In the genomic region with DNA sequence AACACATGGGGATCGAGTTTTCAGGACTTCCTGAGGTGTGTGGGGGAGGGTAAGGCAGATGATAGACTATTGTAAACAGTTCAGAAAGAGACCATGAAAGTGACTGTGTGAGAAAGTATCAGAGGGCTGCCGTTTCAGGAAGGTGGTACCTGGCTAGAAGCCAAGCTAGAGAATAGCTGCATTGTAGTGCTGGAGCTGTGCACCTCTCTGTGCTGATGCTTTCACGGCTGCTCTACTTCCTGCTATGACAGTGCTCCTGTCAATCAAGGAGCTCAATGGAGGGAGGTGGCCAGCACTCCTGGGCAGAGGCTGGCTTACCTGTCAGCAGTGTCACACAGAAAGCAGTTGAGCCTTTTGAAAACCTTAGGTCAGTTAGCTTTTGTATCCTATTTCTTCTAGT, we compare ENCODE assay signal across 22 mouse cellular contexts.
DNase-seq lines count a peak whose midpoint lies in the region; ATAC-seq and TF ChIP-seq lines count a peak whose summit lies in the region.
"Had no signal": no experiment of that assay in that cellular context is flagged by ENCODE, and none has a peak within 500 bp of the region (broad histone marks: within the 10 kb centered on the region; RNA-seq: fewer than 3 reads in every experiment).

No protein-coding gene starts in this region.

- ATAC-seq in intestine, embryonic 16.5 days = peak; percentile 69
- ATAC-seq in stomach, postnatal 0 days (ENCODE audit: low FRiP score, low TSS enrichment) = no peak
- no peak for ATAC-seq in neural tube, embryonic 15.5 days (ENCODE audit: low FRiP score)
- ATAC-seq: forebrain, embryonic 15.5 days; inflammation-experienced regulatory T-cells, adult 6 months had no signal

- peaks cover 14% of the 10 kb centered on the region for H3K4me1 ChIP-seq in intestine, embryonic 16.5 days (ENCODE audit: control insufficient read depth, insufficient read depth, low read length)
- H3K4me1 ChIP-seq in stomach, postnatal 0 days (replicated peaks; ENCODE audit: control insufficient read depth, insufficient read depth) = no peaks in the 10 kb centered on the region; the same call in none of the 2 replicates
- 0 out of 2 replicates have a peak, but pooled peaks cover 4% of the 10 kb centered on the region for H3K4me1 ChIP-seq in neural tube, embryonic 15.5 days
- H3K4me1 ChIP-seq: forebrain, embryonic 15.5 days; liver, embryonic 13.5 days had no signal

- no peaks in the 10 kb centered on the region for H3K9me3 ChIP-seq in intestine, embryonic 16.5 days (ENCODE audit: control insufficient read depth, low read length)
- no peaks in the 10 kb centered on the region for H3K9me3 ChIP-seq in stomach, postnatal 0 days (ENCODE audit: control insufficient read depth, low read length)
- H3K9me3 ChIP-seq in neural tube, embryonic 15.5 days (replicated peaks) = no peaks in the 10 kb centered on the region
- H3K9me3 ChIP-seq: embryonic facial prominence, embryonic 13.5 days; forebrain, embryonic 15.5 days; heart, embryonic 12.5 days; hindbrain, embryonic 13.5 days; liver, embryonic 13.5 days; lung, embryonic 15.5 days had no signal

- no peak overlapping the region for H3K4me2 ChIP-seq in intestine, embryonic 16.5 days (ENCODE audit: low read depth, low read length)
- H3K4me2 ChIP-seq in stomach, postnatal 0 days (replicated peaks; ENCODE audit: low read depth) = 0 out of 2 replicates have a peak overlapping the region, but pooled peaks have one; percentile 11
- H3K4me2 ChIP-seq in neural tube, embryonic 15.5 days = no peak overlapping the region
- H3K4me2 ChIP-seq: embryonic facial prominence, embryonic 13.5 days; forebrain, embryonic 15.5 days; heart, embryonic 12.5 days; hindbrain, embryonic 13.5 days; liver, embryonic 13.5 days; lung, embryonic 15.5 days; midbrain, embryonic 11.5 days had no signal

- intact Hi-C loops in heart, postnatal 10 days (cut with DNase I) = no loop called here

- H3K4me3 ChIP-seq in intestine, embryonic 16.5 days (ENCODE audit: low read length) = no peak overlapping the region
- H3K4me3 ChIP-seq in stomach, postnatal 0 days (ENCODE audit: low read depth, low read length) = no peak overlapping the region
- H3K4me3 ChIP-seq in neural tube, embryonic 15.5 days (replicated peaks) = no peak overlapping the region
- H3K4me3 ChIP-seq: embryonic facial prominence, embryonic 13.5 days; forebrain, embryonic 15.5 days; heart, embryonic 12.5 days; hindbrain, embryonic 13.5 days; liver, embryonic 13.5 days; lung, embryonic 15.5 days had no signal

- no peak overlapping the region for H3K27ac ChIP-seq in intestine, embryonic 16.5 days (ENCODE audit: low read length)
- peak overlapping the region; percentile 80 for H3K27ac ChIP-seq in stomach, postnatal 0 days (replicated peaks)
- no peak overlapping the region for H3K27ac ChIP-seq in neural tube, embryonic 15.5 days (replicated peaks)
- H3K27ac ChIP-seq: embryonic facial prominence, embryonic 13.5 days; forebrain, embryonic 15.5 days; hindbrain, embryonic 13.5 days; kidney, postnatal 0 days; liver, embryonic 13.5 days; lung, embryonic 15.5 days; macrophage had no signal

- H3K9ac ChIP-seq in intestine, embryonic 16.5 days (ENCODE audit: low read depth, low read length) = no peak overlapping the region
- H3K9ac ChIP-seq in stomach, postnatal 0 days (ENCODE audit: low read length) = no peak overlapping the region
- H3K9ac ChIP-seq in neural tube, embryonic 15.5 days (replicated peaks) = no peak overlapping the region
- H3K9ac ChIP-seq: embryonic facial prominence, embryonic 13.5 days; forebrain, embryonic 15.5 days; heart, embryonic 12.5 days; hindbrain, embryonic 13.5 days; liver, embryonic 13.5 days; lung, embryonic 15.5 days had no signal

- TF ChIP-seq EP300 in stomach, postnatal 0 days (optimal IDR thresholded peaks at IDR 0.05) = no peak

- H3K27me3 ChIP-seq in intestine, embryonic 16.5 days (replicated peaks; ENCODE audit: control insufficient read depth, insufficient read depth, low read length) = no peaks in the 10 kb centered on the region
- H3K27me3 ChIP-seq in stomach, postnatal 0 days (ENCODE audit: control insufficient read depth, insufficient read depth, low read length) = no peaks in the 10 kb centered on the region
- H3K27me3 ChIP-seq in neural tube, embryonic 15.5 days (replicated peaks) = peaks cover 36% of the 10 kb centered on the region
- H3K27me3 ChIP-seq: CH12.LX; embryonic facial prominence, embryonic 13.5 days; forebrain, embryonic 15.5 days; heart, embryonic 12.5 days; liver, embryonic 13.5 days; lung, embryonic 15.5 days had no signal

- 14% methylated on average over 3 of the region's 3 CpGs for WGBS in intestine, embryonic 16.5 days
- 11% methylated on average over 3 of the region's 3 CpGs for WGBS in stomach, postnatal 0 days
- WGBS in neural tube, embryonic 15.5 days = 34% methylated on average over 3 of the region's 3 CpGs

- no peak for TF ChIP-seq CTCF in stomach, postnatal 0 days (IDR thresholded peaks at IDR 0.05; ENCODE audit: low read depth)

- no peaks in the 10 kb centered on the region for H3K36me3 ChIP-seq in intestine, embryonic 16.5 days (ENCODE audit: control insufficient read depth, insufficient read depth, low read length)
- H3K36me3 ChIP-seq in stomach, postnatal 0 days (ENCODE audit: control insufficient read depth, insufficient read depth, low read length) = no peaks in the 10 kb centered on the region
- no peaks in the 10 kb centered on the region for H3K36me3 ChIP-seq in neural tube, embryonic 15.5 days
- H3K36me3 ChIP-seq: forebrain, embryonic 15.5 days; heart, embryonic 12.5 days; hindbrain, embryonic 13.5 days; liver, embryonic 13.5 days; lung, embryonic 15.5 days had no signal

- DNase-seq in heart, adult 11 months = peak; percentile 54
- DNase-seq in heart, postnatal 10 days = no peak
- peak; percentile 39 for DNase-seq in thymus, postnatal 25 days
- DNase-seq in thymus, postnatal 4 days = no peak
- DNase-seq in stomach, postnatal 0 days (ENCODE audit: low spot score) = no peak
- DNase-seq in right cerebral cortex, postnatal 25 days = no peak
- DNase-seq: adrenal gland, postnatal 10 days; cerebellum, adult 9-11 months; liver, embryonic 13.5 days; right cerebral cortex, postnatal 14 days had no signal

Comparison
In these comparisons a context has a peak if more than half of its experiments do, and no peak if none do; other contexts are left out.
1. DNase-seq: peak in heart, adult 11 months (single experiment) and thymus, postnatal 25 days (single experiment); none in heart, postnatal 10 days (0 of 2), thymus, postnatal 4 days (single experiment), stomach, postnatal 0 days (single experiment) and right cerebral cortex, postnatal 25 days (single experiment).